Mouse (Mus musculus) forebrain, embryonic 11.5 days (tissue): ENCODE measurements around the gene Nudt17. TPM values are rescaled to one million over a fixed set of nuclear protein-coding genes. Genes with fewer than 3 reads are reported as not detected.

Source experiments
- ATAC-seq: fragments of 200-750 bp; cut with Nextera tagmentation; replicated peaks from 2 replicates; pipeline ENCODE4 v1.8.0; 2017; ENCODE audit warnings: moderate TSS enrichment; ENCODE audit not compliant: low FRiP score
- DNase-seq: peaks from one replicate; pipeline ENCODE4 v3.0.0-alpha.2; 2017; ENCODE audit warnings: low spot score
- H3K27ac ChIP-seq: fragments of 300-500 bp; sonication (generic); 2 replicates; pipeline ENCODE4 v1.5.1; 2014; ENCODE audit warnings: low read depth, low read length
- H3K27me3 ChIP-seq: fragments of 300-500 bp; sonication (generic); 2 replicates; pipeline ENCODE4 v1.6.1; 2014; ENCODE audit warnings: mild to moderate bottlenecking, low read length, mixed read lengths; ENCODE audit not compliant: control insufficient read depth, insufficient read depth
- H3K36me3 ChIP-seq: fragments of 300-500 bp; sonication (generic); 2 replicates; pipeline ENCODE4 v1.6.1; 2014; ENCODE audit warnings: mild to moderate bottlenecking, low read length, moderate library complexity, mixed read lengths; ENCODE audit not compliant: control insufficient read depth, insufficient read depth
- H3K4me1 ChIP-seq: fragments of 300-500 bp; sonication (generic); replicated peaks from 2 replicates; pipeline ENCODE4 v1.6.1; 2014; ENCODE audit warnings: low read length, mixed read lengths; ENCODE audit not compliant: control insufficient read depth, insufficient read depth
- H3K4me2 ChIP-seq: fragments of 300-500 bp; sonication (generic); 2 replicates; pipeline ENCODE4 v1.6.1; 2014; ENCODE audit warnings: low read depth, mild to moderate bottlenecking, low read length, moderate library complexity, mixed read lengths; ENCODE audit not compliant: severe bottlenecking
- H3K4me3 ChIP-seq: fragments of 300-500 bp; sonication (generic); 2 replicates; pipeline ENCODE4 v1.5.1; 2014; ENCODE audit warnings: low read depth, low read length
- H3K9ac ChIP-seq: fragments of 300-500 bp; sonication (generic); 2 replicates; pipeline ENCODE4 v1.6.1; 2014; ENCODE audit warnings: low read length
- H3K9me3 ChIP-seq: fragments of 300-500 bp; sonication (generic); 2 replicates; pipeline ENCODE4 v1.6.1; 2016; ENCODE audit warnings: low read length, mixed read lengths; ENCODE audit not compliant: control insufficient read depth
- WGBS: fragments of 180-500 bp; shearing (Covaris S2); extraction: QIAGEN DNeasy Blood & Tissue Kit; methylation state at CpG from one replicate; pipeline ENCODE4 v1.1.7; 2014; 5-methylcytosine and 5-hydroxymethylcytosine counted together
- polyA plus RNA-seq: library from polyadenylated mRNA; unstranded; fragments of >200 nt; fragmentation: Nextera tagmentation; extraction: Ambion mirVana; gene quantifications from 2 replicates; pipeline ENCODE4 v1.2.1, GENCODE M21; 2014

Gene Nudt17
- polyA plus RNA-seq, 1 experiment from 2014 or later, result 11.8 TPM

DNA sequence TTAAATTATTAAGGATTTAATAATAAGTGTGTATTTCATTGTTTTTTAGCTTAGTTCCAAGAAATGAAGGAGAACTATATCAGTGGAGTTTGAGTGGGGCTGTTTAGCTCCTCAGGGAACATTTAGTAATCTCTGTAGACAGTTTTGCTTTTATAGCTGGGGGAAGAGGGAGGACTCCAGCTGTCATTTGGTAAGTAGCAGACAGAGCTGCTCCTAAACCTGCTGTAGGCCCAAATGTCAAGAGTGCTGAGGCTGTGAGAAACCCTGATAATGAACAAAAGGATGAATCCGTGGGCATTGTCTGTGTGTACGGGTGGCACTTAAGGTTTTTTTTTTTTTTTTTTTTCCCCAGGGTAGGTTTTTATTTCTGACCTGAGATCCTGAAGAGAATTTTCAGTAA, 26.8 kb upstream of the Nudt17 start:
- ATAC-seq, result no peak
- no peak overlapping the region for H3K4me3 ChIP-seq
- WGBS, result 81% methylated on average over 2 of the region's 2 CpGs

GRCm38 (mm10) chr3:96733984-96734383, 25.6 kb upstream of the Nudt17 start:
- Histone ChIP-seq H3K4me2 (no peak overlapping the region), H3K4me3 (no peak overlapping the region), H3K9ac (no peak overlapping the region), H3K4me1 (peaks cover 1% of the 10 kb centered on the region; the same call in 1 of the 2 replicates), H3K36me3 (no peaks in the 10 kb centered on the region), H3K9me3 (no peaks in the 10 kb centered on the region), H3K27me3 (no peaks in the 10 kb centered on the region), H3K27ac (no peak overlapping the region)
- ATAC-seq (no peak), DNase-seq (no peak)
- 96% methylated on average over 1 of the region's 1 CpGs for WGBS

More for the DNA sequence above, 26.8 kb upstream of the Nudt17 start:
- Histone ChIP-seq H3K27me3 (no peaks in the 10 kb centered on the region), H3K9me3 (no peaks in the 10 kb centered on the region), H3K9ac (no peak overlapping the region), H3K36me3 (no peaks in the 10 kb centered on the region), H3K4me1 (no peaks in the 10 kb centered on the region), H3K27ac (no peak overlapping the region), H3K4me2 (no peak overlapping the region)
- DNase-seq, result no peak

DNA sequence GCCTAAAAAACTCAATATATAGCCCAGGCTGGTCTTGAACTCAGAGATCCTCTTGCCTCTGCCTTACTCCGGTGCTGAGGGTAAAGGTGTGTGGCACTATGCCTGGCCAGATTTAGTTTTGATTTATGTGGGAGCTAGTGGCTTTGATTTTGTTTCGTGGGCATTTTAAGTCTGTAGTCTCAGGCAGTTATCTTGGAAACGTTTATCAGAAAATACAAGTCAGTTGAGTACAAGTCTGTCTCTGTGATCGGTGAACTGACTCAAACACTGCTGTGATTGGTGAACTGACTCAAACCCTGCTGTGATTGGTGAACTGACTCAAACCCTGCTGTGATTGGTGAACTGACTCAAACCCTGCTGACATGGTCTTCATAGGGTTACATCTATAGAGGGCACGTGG, 22.4 kb upstream of the Nudt17 start:
- ATAC-seq (no peak), DNase-seq (no peak)
- Histone ChIP-seq H3K36me3 (no peaks in the 10 kb centered on the region), H3K27ac (no peak overlapping the region), H3K4me2 (no peak overlapping the region), H3K9ac (no peak overlapping the region), H3K4me3 (no peak overlapping the region), H3K4me1 (peaks cover 9% of the 10 kb centered on the region; the same call in 1 of the 2 replicates), H3K27me3 (no peaks in the 10 kb centered on the region), H3K9me3 (no peaks in the 10 kb centered on the region)
- WGBS, result 80% methylated on average over 5 of the region's 5 CpGs

GRCm38 (mm10) chr3:96729403-96729784, 21.0 kb upstream of the Nudt17 start:
- no peak overlapping the region for H3K4me2 ChIP-seq
- H3K9ac ChIP-seq, result no peak overlapping the region
- 69% methylated on average over 3 of the region's 3 CpGs for WGBS
- no peak for DNase-seq
- peak overlapping the region; percentile 90; the same call in 1 of the 2 replicates for H3K4me3 ChIP-seq
- no peaks in the 10 kb centered on the region for H3K9me3 ChIP-seq
- H3K36me3 ChIP-seq, result no peaks in the 10 kb centered on the region
- ATAC-seq, result no peak
- peaks cover 9% of the 10 kb centered on the region; the same call in 1 of the 2 replicates for H3K4me1 ChIP-seq
- no peak overlapping the region for H3K27ac ChIP-seq
- H3K27me3 ChIP-seq, result no peaks in the 10 kb centered on the region

- Histone ChIP-seq H3K9me3 (no peaks in the 10 kb centered on the region), H3K4me1 (peaks cover 9% of the 10 kb centered on the region; the same call in 1 of the 2 replicates), H3K4me3 (peak overlapping the region; percentile 90), H3K36me3 (no peaks in the 10 kb centered on the region), H3K27me3 (no peaks in the 10 kb centered on the region), H3K4me2 (peak overlapping the region; percentile 58), H3K27ac (no peak overlapping the region), H3K9ac (peak overlapping the region; percentile 68)
- 47% methylated on average over 7 of the region's 7 CpGs for WGBS
- DNase-seq (no peak), ATAC-seq (no peak)
Observed at GRCm38 (mm10) chr3:96728634-96729402, 20.5 kb upstream of the Nudt17 start.

GRCm38 (mm10) chr3:96727828-96728633, 19.7 kb upstream of the Nudt17 start:
- H3K9ac ChIP-seq, result peak overlapping the region; percentile 68
- WGBS, result under 1% methylated on average over 36 of the region's 42 CpGs
- ATAC-seq, result peak; percentile 63
- no peak for DNase-seq
- H3K4me2 ChIP-seq, result peak overlapping the region; percentile 58
- peaks cover 9% of the 10 kb centered on the region; the same call in 1 of the 2 replicates for H3K4me1 ChIP-seq
- H3K27me3 ChIP-seq, result no peaks in the 10 kb centered on the region
- no peaks in the 10 kb centered on the region for H3K9me3 ChIP-seq
- H3K27ac ChIP-seq, result peak overlapping the region; percentile 50; the same call in 1 of the 2 replicates
- H3K4me3 ChIP-seq, result peak overlapping the region; percentile 90
- H3K36me3 ChIP-seq, result no peaks in the 10 kb centered on the region; the same call in 1 of the 2 replicates

- Histone ChIP-seq H3K27ac (peak within 1 kb of the TSS; percentile 50; the same call in 1 of the 2 replicates), H3K27me3 (no peaks in the 10 kb centered on the region), H3K9me3 (no peaks in the 10 kb centered on the region), H3K4me2 (peak within 1 kb of the TSS; percentile 66), H3K36me3 (no peaks in the 10 kb centered on the region; the same call in 1 of the 2 replicates), H3K9ac (peak within 1 kb of the TSS; percentile 68), H3K4me1 (peaks cover 9% of the 10 kb centered on the region; the same call in 1 of the 2 replicates), H3K4me3 (peak within 1 kb of the TSS; percentile 90)
- WGBS, result under 1% methylated on average over 32 of the region's 52 CpGs
- ATAC-seq (peak; percentile 99), DNase-seq (peak; percentile 98)
Observed at GRCm38 (mm10) chr3:96727343-96727827, 19.0 kb upstream of the Nudt17 start, which contains the start of the genes Polr3c and Rnf115. Gene Polr3c (minus strand): TSS chr3:96727628. Gene Rnf115 (plus strand): TSS chr3:96727664.

DNA sequence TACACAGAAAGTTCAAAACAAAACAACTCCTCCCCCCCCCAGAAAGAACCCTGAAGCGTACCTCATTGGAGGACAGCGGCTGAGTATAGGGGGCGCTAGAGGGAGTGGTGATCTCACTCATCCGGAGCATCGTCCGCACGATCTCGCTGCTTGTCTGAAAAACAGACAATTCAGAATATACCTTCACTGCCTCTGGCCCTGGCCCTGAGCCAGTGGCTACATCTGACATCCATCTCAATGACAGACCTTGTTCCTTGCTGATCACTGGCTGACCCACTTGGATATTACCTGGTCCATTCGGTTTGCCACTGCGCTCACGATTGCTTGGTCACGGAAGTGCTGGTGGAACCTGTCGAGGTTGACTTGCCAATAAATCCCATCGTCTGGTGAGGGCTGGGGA, 10.8 kb upstream of the Nudt17 start:
- DNase-seq, result peak; percentile 74
- H3K4me2 ChIP-seq, result no peak overlapping the region
- ATAC-seq, result no peak

More for the DNA sequence above, 10.8 kb upstream of the Nudt17 start:
- Histone ChIP-seq H3K4me3 (no peak overlapping the region), H3K9me3 (no peaks in the 10 kb centered on the region), H3K36me3 (no peaks in the 10 kb centered on the region; the same call in 1 of the 2 replicates), H3K27me3 (no peaks in the 10 kb centered on the region), H3K4me1 (no peaks in the 10 kb centered on the region), H3K27ac (no peak overlapping the region), H3K9ac (no peak overlapping the region)
- 30% methylated on average over 14 of the region's 14 CpGs for WGBS
